Mouse (Mus musculus) forebrain, postnatal 0 days (tissue): ENCODE data around the gene Grin1. TPM values are rescaled to one million over a fixed set of nuclear protein-coding genes. Genes with fewer than 3 reads are reported as not detected.

Source experiments
- ATAC-seq: fragments of 200-750 bp; cut with Nextera tagmentation; 2 replicates; pipeline ENCODE4 v1.8.0; 2017; ENCODE audit warnings: mild to moderate bottlenecking, moderate library complexity
- DNase-seq: peaks from one replicate; pipeline ENCODE4 v3.0.0-alpha.2; 2015
- H3K27ac ChIP-seq: fragments of 300-500 bp; sonication (generic); 2 replicates; pipeline ENCODE4 v1.5.1; 2014; ENCODE audit warnings: low read depth, mild to moderate bottlenecking, antibody characterized with exemption, low read length, moderate library complexity, mixed read lengths
- H3K27me3 ChIP-seq: fragments of 300-500 bp; sonication (generic); 2 replicates; pipeline ENCODE4 v1.6.1; 2014; ENCODE audit warnings: mild to moderate bottlenecking, low read length, mixed read lengths; ENCODE audit not compliant: insufficient read depth
- H3K36me3 ChIP-seq: fragments of 300-500 bp; sonication (generic); 2 replicates; pipeline ENCODE4 v1.6.1; 2014; ENCODE audit warnings: mild to moderate bottlenecking, moderate library complexity; ENCODE audit not compliant: insufficient read depth
- H3K4me1 ChIP-seq: fragments of 300-500 bp; sonication (generic); 2 replicates; pipeline ENCODE4 v1.6.1; 2014; ENCODE audit warnings: antibody characterized with exemption; ENCODE audit not compliant: insufficient read depth
- H3K4me2 ChIP-seq: fragments of 300-500 bp; sonication (generic); 2 replicates; pipeline ENCODE4 v1.6.1; 2014; ENCODE audit warnings: low read depth, mild to moderate bottlenecking, moderate library complexity
- H3K4me3 ChIP-seq: fragments of 300-500 bp; sonication (generic); 2 replicates; pipeline ENCODE4 v1.5.1; 2014; ENCODE audit warnings: low read depth, low read length, mixed read lengths
- H3K9ac ChIP-seq: fragments of 300-500 bp; sonication (generic); 2 replicates; pipeline ENCODE4 v1.6.1; 2014; ENCODE audit warnings: mild to moderate bottlenecking
- H3K9me3 ChIP-seq: fragments of 300-500 bp; sonication (generic); 2 replicates; pipeline ENCODE4 v1.6.1; 2016; ENCODE audit warnings: low read length
- CTCF ChIP-seq: sonication (generic); IDR thresholded peaks from 2 replicates; pipeline ENCODE4 v1.5.1; 2016; ENCODE audit warnings: antibody characterized with exemption, control low read depth, low read depth
- WGBS: fragments of 180-500 bp; shearing (Covaris S2); extraction: QIAGEN DNeasy Blood & Tissue Kit; methylation state at CpG from one replicate; pipeline ENCODE4 v1.1.7; 2014; 5-methylcytosine and 5-hydroxymethylcytosine counted together
- polyA plus RNA-seq: library from polyadenylated mRNA; unstranded; fragments of >200 nt; fragmentation: Nextera tagmentation; extraction: Ambion mirVana; gene quantifications from 2 replicates; pipeline ENCODE4 v1.2.1, GENCODE M21; 2015
- total RNA-seq: library from RNA; depleted of rRNA; stranded (reverse); fragments of >200 nt; gene quantifications from 2 replicates; pipeline ENCODE4 v1.2.3, GENCODE M21; 2014; rRNA removed

The Grin1 gene
- total and polyA plus RNA-seq, 2 experiments from 2014 or later = 58.2 to 88.5 TPM

DNA sequence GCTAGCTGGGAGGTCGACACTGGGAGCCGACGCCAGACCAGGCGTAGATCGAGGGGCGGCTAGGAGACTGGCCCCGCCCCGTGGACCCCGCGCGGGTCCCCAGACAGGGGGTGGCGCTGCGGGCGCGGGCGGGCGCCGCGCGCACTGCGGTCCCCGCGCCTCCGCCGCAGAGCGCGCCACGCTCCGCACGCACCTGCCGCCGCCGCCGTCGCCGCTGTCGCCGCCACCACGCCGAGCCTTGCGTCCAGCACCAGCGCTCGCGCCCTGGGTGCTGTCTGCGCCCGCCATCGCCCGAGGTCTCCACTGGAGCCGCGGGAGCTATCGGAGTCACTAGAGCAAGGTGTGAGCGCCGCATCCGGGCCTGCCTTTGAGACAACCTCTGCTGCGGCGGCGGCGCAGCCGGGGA, 76.9 kb downstream of the Grin1 start, which contains the start of the genes Rnf208 and Cysrt1:
Rnf208 (plus strand) TSS at position 155 of the 406 bp plus-strand sequence.
Cysrt1 (minus strand) TSS at position 352 of the 406 bp plus-strand sequence.
- Histone ChIP-seq H3K9ac (peak within 1 kb of the TSS; percentile 79), H3K9me3 (no peaks in the 10 kb centered on the region), H3K4me2 (peak within 1 kb of the TSS; percentile 89), H3K4me1 (peaks cover 6% of the 10 kb centered on the region), H3K27ac (peak within 1 kb of the TSS; percentile 82), H3K36me3 (peaks cover 26% of the 10 kb centered on the region), H3K4me3 (peak within 1 kb of the TSS; percentile 70), H3K27me3 (no peaks in the 10 kb centered on the region)
- ATAC-seq (peak; percentile 74), DNase-seq (peak; percentile 75)
- no peak; the same call in 1 of the 2 replicates for TF ChIP-seq CTCF
- under 1% methylated on average over 59 of the region's 59 CpGs for WGBS

DNA sequence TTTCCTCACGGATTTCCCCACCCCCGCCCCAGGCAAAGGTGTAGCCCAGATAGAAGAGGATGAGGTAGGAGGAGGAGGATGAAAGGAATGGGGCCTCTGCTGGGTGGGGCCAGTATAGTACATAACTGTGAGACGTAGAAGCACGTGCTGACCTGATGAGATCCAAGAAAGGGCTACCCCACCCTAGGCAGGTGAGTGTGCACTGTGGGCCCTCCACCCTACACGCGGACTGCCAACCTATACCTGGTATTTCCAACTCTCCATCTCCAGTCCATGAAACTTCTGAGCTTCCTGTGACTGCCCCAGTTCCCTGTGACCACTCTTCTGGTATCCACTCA, 77.6 kb downstream of the Grin1 start:
- no peaks in the 10 kb centered on the region for H3K27me3 ChIP-seq
- peak overlapping the region; percentile 82; the same call in 1 of the 2 replicates for H3K27ac ChIP-seq
- peak; percentile 0; the same call in 1 of the 2 replicates for ATAC-seq
- no peak for TF ChIP-seq CTCF
- peak overlapping the region; percentile 89 for H3K4me2 ChIP-seq
- peaks cover 24% of the 10 kb centered on the region for H3K36me3 ChIP-seq
- DNase-seq = no peak
- 16% methylated on average over 6 of the region's 6 CpGs for WGBS
- H3K9ac ChIP-seq = peak overlapping the region; percentile 79
- peak overlapping the region; percentile 70 for H3K4me3 ChIP-seq
- H3K9me3 ChIP-seq = no peaks in the 10 kb centered on the region
- H3K4me1 ChIP-seq = peaks cover 6% of the 10 kb centered on the region

Other genes with a start within 250 kb of the Grin1 start
Only the 30 nearest of the 35 such genes appear.
- gene Nrarp, start 138.4 kb downstream of the Grin1 start, total RNA-seq = 38.2 and 40.0 TPM in 2 replicates
- gene Nrarp, start 138.4 kb downstream of the Grin1 start, polyA plus RNA-seq = 17.0 and 17.8 TPM in 2 replicates
- 1.7 and 3.3 TPM in 2 replicates for gene Tor4a, start 122.3 kb downstream of the Grin1 start, total RNA-seq
- 0.92 and 1.2 TPM in 2 replicates for gene Tor4a, start 122.3 kb downstream of the Grin1 start, polyA plus RNA-seq
- gene Nelfb, start 107.7 kb downstream of the Grin1 start, total RNA-seq = 94.6 and 115 TPM in 2 replicates
- gene Nelfb, start 107.7 kb downstream of the Grin1 start, polyA plus RNA-seq = 57.1 and 76.1 TPM in 2 replicates
- not detected in 2 replicates for gene Stpg3, start 104.5 kb downstream of the Grin1 start, total RNA-seq
- not detected in 2 replicates for gene Stpg3, start 104.5 kb downstream of the Grin1 start, polyA plus RNA-seq
- gene Fam166a, start 100.4 kb downstream of the Grin1 start, total RNA-seq = not detected in 2 replicates
- 0.94 TPM in 1 of 2 replicates, not detected in the other for gene Fam166a, start 100.4 kb downstream of the Grin1 start, polyA plus RNA-seq
- 553 and 579 TPM in 2 replicates for gene Tubb4b, start 94.5 kb downstream of the Grin1 start, total RNA-seq
- 382 and 469 TPM in 2 replicates for gene Tubb4b, start 94.5 kb downstream of the Grin1 start, polyA plus RNA-seq
- gene Slc34a3, start 84.8 kb downstream of the Grin1 start, total RNA-seq = not detected in 2 replicates
- gene Slc34a3, start 84.8 kb downstream of the Grin1 start, polyA plus RNA-seq = not detected in 2 replicates
- gene Rnf224, start 82.4 kb downstream of the Grin1 start, total RNA-seq = not detected in 2 replicates
- gene Rnf224, start 82.4 kb downstream of the Grin1 start, polyA plus RNA-seq = not detected in 2 replicates
- 77.6 and 84.1 TPM in 2 replicates for gene Rnf208, start 76.9 kb downstream of the Grin1 start, total RNA-seq
- gene Rnf208, start 76.9 kb downstream of the Grin1 start, polyA plus RNA-seq = 193 and 205 TPM in 2 replicates
- gene Cysrt1, start 76.7 kb downstream of the Grin1 start, total RNA-seq = not detected in 2 replicates
- not detected in 2 replicates for gene Cysrt1, start 76.7 kb downstream of the Grin1 start, polyA plus RNA-seq
- 10.1 and 12.8 TPM in 2 replicates for gene AL732309.1, start 72.3 kb downstream of the Grin1 start, total RNA-seq
- 3.0 and 3.1 TPM in 2 replicates for gene AL732309.1, start 72.3 kb downstream of the Grin1 start, polyA plus RNA-seq
- 29.2 and 42.5 TPM in 2 replicates for gene Tmem203, start 63.7 kb downstream of the Grin1 start, total RNA-seq
- gene Tmem203, start 63.7 kb downstream of the Grin1 start, polyA plus RNA-seq = 22.7 and 27.7 TPM in 2 replicates
- 15.2 and 18.1 TPM in 2 replicates for gene Tprn, start 56.6 kb downstream of the Grin1 start, total RNA-seq
- gene Tprn, start 56.6 kb downstream of the Grin1 start, polyA plus RNA-seq = 16.4 and 18.8 TPM in 2 replicates
- 108 and 127 TPM in 2 replicates for gene Ssna1, start 46.7 kb downstream of the Grin1 start, total RNA-seq
- gene Ssna1, start 46.7 kb downstream of the Grin1 start, polyA plus RNA-seq = 189 and 195 TPM in 2 replicates
- gene Anapc2, start 46.7 kb downstream of the Grin1 start, total RNA-seq = 30.2 and 37.9 TPM in 2 replicates
- 90.7 and 108 TPM in 2 replicates for gene Anapc2, start 46.7 kb downstream of the Grin1 start, polyA plus RNA-seq
- gene Tmem210, start 31.0 kb downstream of the Grin1 start, total RNA-seq = not detected in 2 replicates
- not detected in 2 replicates for gene Tmem210, start 31.0 kb downstream of the Grin1 start, polyA plus RNA-seq
- gene Lrrc26, start 29.3 kb downstream of the Grin1 start, total RNA-seq = not detected in 2 replicates
- 0.15 TPM in 1 of 2 replicates, not detected in the other for gene Lrrc26, start 29.3 kb downstream of the Grin1 start, polyA plus RNA-seq
- gene Man1b1, start 13.2 kb upstream of the Grin1 start, total RNA-seq = 54.0 and 66.1 TPM in 2 replicates
- gene Man1b1, start 13.2 kb upstream of the Grin1 start, polyA plus RNA-seq = 35.5 and 43.8 TPM in 2 replicates
- 17.4 and 21.7 TPM in 2 replicates for gene Dpp7, start 37.2 kb upstream of the Grin1 start, total RNA-seq
- 15.3 and 19.8 TPM in 2 replicates for gene Dpp7, start 37.2 kb upstream of the Grin1 start, polyA plus RNA-seq
- 4.1 and 5.2 TPM in 2 replicates for gene Uap1l1, start 46.5 kb upstream of the Grin1 start, total RNA-seq
- gene Uap1l1, start 46.5 kb upstream of the Grin1 start, polyA plus RNA-seq = 10.4 and 11.9 TPM in 2 replicates
- 13.2 and 13.9 TPM in 2 replicates for gene Sapcd2, start 53.1 kb upstream of the Grin1 start, total RNA-seq
- gene Sapcd2, start 53.1 kb upstream of the Grin1 start, polyA plus RNA-seq = 9.5 and 12.7 TPM in 2 replicates
- 8.2 and 13.5 TPM in 2 replicates for gene Entpd2, start 76.7 kb upstream of the Grin1 start, total RNA-seq
- gene Entpd2, start 76.7 kb upstream of the Grin1 start, polyA plus RNA-seq = 14.2 and 18.2 TPM in 2 replicates
- 179 and 188 TPM in 2 replicates for gene Npdc1, start 80.2 kb upstream of the Grin1 start, total RNA-seq
- gene Npdc1, start 80.2 kb upstream of the Grin1 start, polyA plus RNA-seq = 413 and 442 TPM in 2 replicates
- 1.3 TPM in 1 of 2 replicates, not detected in the other for gene Fut7, start 104.1 kb upstream of the Grin1 start, total RNA-seq
- 0.17 and 0.23 TPM in 2 replicates for gene Fut7, start 104.1 kb upstream of the Grin1 start, polyA plus RNA-seq
- gene Abca2, start 109.5 kb upstream of the Grin1 start, total RNA-seq = 51.5 and 67.4 TPM in 2 replicates
- gene Abca2, start 109.5 kb upstream of the Grin1 start, polyA plus RNA-seq = 8.8 and 10.5 TPM in 2 replicates
- 0.48 TPM in 1 of 2 replicates, not detected in the other for gene Clic3, start 137.7 kb upstream of the Grin1 start, total RNA-seq
- gene Clic3, start 137.7 kb upstream of the Grin1 start, polyA plus RNA-seq = 2.5 and 3.6 TPM in 2 replicates
- gene Paxx, start 141.9 kb upstream of the Grin1 start, total RNA-seq = 154 and 164 TPM in 2 replicates
- 151 and 154 TPM in 2 replicates for gene Paxx, start 141.9 kb upstream of the Grin1 start, polyA plus RNA-seq
- gene Ptgds, start 150.9 kb upstream of the Grin1 start, total RNA-seq = 1,270 and 1,729 TPM in 2 replicates
- gene Ptgds, start 150.9 kb upstream of the Grin1 start, polyA plus RNA-seq = 1,561 and 1,919 TPM in 2 replicates
- not detected in 2 replicates for gene Lcn12, start 174.7 kb upstream of the Grin1 start, total RNA-seq
- gene Lcn12, start 174.7 kb upstream of the Grin1 start, polyA plus RNA-seq = not detected in 2 replicates
- 120 and 140 TPM in 2 replicates for gene Fbxw5, start 181.6 kb upstream of the Grin1 start, total RNA-seq
- 93.8 and 116 TPM in 2 replicates for gene Fbxw5, start 181.6 kb upstream of the Grin1 start, polyA plus RNA-seq